Mouse (Mus musculus) spleen, adult 2 months (tissue): ENCODE results near the gene Scel. TPM values are rescaled to one million over a fixed set of nuclear protein-coding genes. Genes with fewer than 3 reads are reported as not detected.

Source experiments
- DNase-seq, 2 experiments: peaks; one replicate each; pipeline versions ENCODE4 v3.0.0 to v3.0.0-alpha.2; 2012 to 2021; ENCODE audit warnings: low spot score in 2 of 2, low read depth in 1 of 2
- H3K27ac ChIP-seq: fragments of 200-500 bp; 2 replicates; pipeline ENCODE4 v1.5.1; 2012; ENCODE audit warnings: low read length, inconsistent platforms; ENCODE audit not compliant: insufficient read depth
- H3K27me3 ChIP-seq: fragments of 200-500 bp; 2 replicates; pipeline ENCODE4 v1.6.1; 2012; ENCODE audit warnings: mild to moderate bottlenecking, moderate library complexity, low read length, inconsistent platforms; ENCODE audit not compliant: control insufficient read depth, insufficient read depth
- H3K36me3 ChIP-seq: fragments of 200-500 bp; 2 replicates; pipeline ENCODE4 v1.6.1; 2012; ENCODE audit warnings: mild to moderate bottlenecking, low read length, inconsistent platforms; ENCODE audit not compliant: control insufficient read depth, insufficient read depth
- H3K4me1 ChIP-seq: fragments of 200-500 bp; 2 replicates; pipeline ENCODE4 v1.6.1; 2011; ENCODE audit warnings: inconsistent platforms; ENCODE audit not compliant: control insufficient read depth, insufficient read depth, insufficient read length
- H3K4me3 ChIP-seq: fragments of 200-500 bp; 2 replicates; pipeline ENCODE4 v1.5.1; 2011; ENCODE audit warnings: mild to moderate bottlenecking, inconsistent platforms; ENCODE audit not compliant: insufficient read depth, insufficient read length; ENCODE audit errors: extremely low read depth
- CTCF ChIP-seq: fragments of 200-500 bp; IDR thresholded peaks from 2 replicates; pipeline ENCODE4 v1.5.1; 2011; ENCODE audit warnings: mild to moderate bottlenecking, inconsistent platforms; ENCODE audit not compliant: insufficient read depth, insufficient read length, insufficient replicate concordance; ENCODE audit errors: extremely low read depth
- POLR2A ChIP-seq: fragments of 200-500 bp; IDR thresholded peaks from 2 replicates; pipeline ENCODE4 v1.6.1; 2011; ENCODE audit warnings: low read depth, low read length, inconsistent platforms
- WGBS: fragments of 180-500 bp; shearing (Covaris S2); methylation state at CpG from one replicate; pipeline ENCODE4 v1.1.7; 2018; 5-methylcytosine and 5-hydroxymethylcytosine counted together
- polyA plus RNA-seq: library from polyadenylated mRNA; depleted of rRNA; stranded (reverse); fragments of >200 nt; gene quantifications from 2 replicates; pipeline ENCODE4 v1.2.3, GENCODE M21; 2012

Scel gene
- polyA plus RNA-seq, 1 experiment: 0.11 TPM

GRCm38 (mm10) chr14:103587208-103587900, 74.2 kb downstream of the Scel start:
- Histone ChIP-seq H3K36me3 (no peaks in the 10 kb centered on the region), H3K27me3 (no peaks in the 10 kb centered on the region), H3K4me3 (no peak overlapping the region), H3K27ac (no peak overlapping the region), H3K4me1 (no peaks in the 10 kb centered on the region)
- no peak for TF ChIP-seq CTCF
- no peak for TF ChIP-seq POLR2A
- no peak for DNase-seq
- 86% methylated on average over 10 of the region's 10 CpGs for WGBS

GRCm38 (mm10) chr14:103589819-103590218, 76.7 kb downstream of the Scel start:
- Histone ChIP-seq H3K4me3 (no peak overlapping the region), H3K27ac (no peak overlapping the region), H3K27me3 (no peaks in the 10 kb centered on the region), H3K36me3 (no peaks in the 10 kb centered on the region), H3K4me1 (no peaks in the 10 kb centered on the region)
- no peak for DNase-seq
- TF ChIP-seq POLR2A (no peak), CTCF (no peak)
- 78% methylated on average over 7 of the region's 7 CpGs for WGBS

- Histone ChIP-seq H3K4me1 (no peaks in the 10 kb centered on the region), H3K4me3 (no peak overlapping the region), H3K27ac (no peak overlapping the region), H3K36me3 (no peaks in the 10 kb centered on the region), H3K27me3 (no peaks in the 10 kb centered on the region)
- no peak for TF ChIP-seq POLR2A
- no peak for DNase-seq
- 77% methylated on average over 5 of the region's 5 CpGs for WGBS
These were observed 82.7 kb downstream of the Scel start for GRCm38 (mm10) chr14:103595870-103596269.

GRCm38 (mm10) chr14:103608063-103608462, 94.9 kb downstream of the Scel start:
- DNase-seq: no peak

GRCm38 (mm10) chr14:103613573-103614271, 100.6 kb downstream of the Scel start:
- 94% methylated on average over 6 of the region's 6 CpGs for WGBS
- Histone ChIP-seq H3K4me1 (no peaks in the 10 kb centered on the region), H3K27me3 (no peaks in the 10 kb centered on the region), H3K36me3 (no peaks in the 10 kb centered on the region), H3K4me3 (no peak overlapping the region), H3K27ac (no peak overlapping the region)
- DNase-seq: no peak
- TF ChIP-seq CTCF (no peak), POLR2A (no peak)

More at GRCm38 (mm10) chr14:103608063-103608462, 94.9 kb downstream of the Scel start:
- H3K27ac ChIP-seq: no peak overlapping the region
- H3K36me3 ChIP-seq: no peaks in the 10 kb centered on the region
- H3K4me1 ChIP-seq: no peaks in the 10 kb centered on the region
- no peak for TF ChIP-seq POLR2A
- TF ChIP-seq CTCF: no peak
- WGBS: 90% methylated on average over 8 of the region's 8 CpGs
- H3K4me3 ChIP-seq: no peak overlapping the region
- H3K27me3 ChIP-seq: no peaks in the 10 kb centered on the region

GRCm38 (mm10) chr14:103614272-103614587, 101.1 kb downstream of the Scel start:
- no peaks in the 10 kb centered on the region for H3K4me1 ChIP-seq

GRCm38 (mm10) chr14:103619756-103620155, 106.6 kb downstream of the Scel start:
- 83% methylated on average over 4 of the region's 4 CpGs for WGBS
- H3K27ac ChIP-seq: no peak overlapping the region
- no peak overlapping the region for H3K4me3 ChIP-seq
- no peak for TF ChIP-seq CTCF
- no peak for TF ChIP-seq POLR2A
- no peaks in the 10 kb centered on the region for H3K4me1 ChIP-seq
- no peak for DNase-seq
- H3K36me3 ChIP-seq: no peaks in the 10 kb centered on the region
- H3K27me3 ChIP-seq: no peaks in the 10 kb centered on the region

More at GRCm38 (mm10) chr14:103614272-103614587, 101.1 kb downstream of the Scel start:
- H3K27ac ChIP-seq: no peak overlapping the region
- WGBS: 89% methylated on average over 4 of the region's 4 CpGs
- no peak for TF ChIP-seq POLR2A
- no peak for TF ChIP-seq CTCF
- no peaks in the 10 kb centered on the region for H3K36me3 ChIP-seq
- no peak overlapping the region for H3K4me3 ChIP-seq
- no peaks in the 10 kb centered on the region for H3K27me3 ChIP-seq
- no peak for DNase-seq
